Mouse (Mus musculus): ENCODE results near the gene Atp5j2.

Gene Atp5j2

GRCm38 (mm10) chr5:145201321-145201991 is 9.6 kb upstream of the Atp5j2 start, which contains the start of gene Zkscan14:
Zkscan14 (minus strand) TSS chr5:145201868.
- peak; percentile 91 for DNase-seq (ENCODE audit: low spot score)

- no peak for DNase-seq (ENCODE audit: low spot score)
These were observed 8.5 kb upstream of the Atp5j2 start for GRCm38 (mm10) chr5:145200387-145200786.

- peak; percentile 92 for DNase-seq (ENCODE audit: low spot score)
These were observed 725 bp downstream of the Atp5j2 start for GRCm38 (mm10) chr5:145190875-145191798.

DNA sequence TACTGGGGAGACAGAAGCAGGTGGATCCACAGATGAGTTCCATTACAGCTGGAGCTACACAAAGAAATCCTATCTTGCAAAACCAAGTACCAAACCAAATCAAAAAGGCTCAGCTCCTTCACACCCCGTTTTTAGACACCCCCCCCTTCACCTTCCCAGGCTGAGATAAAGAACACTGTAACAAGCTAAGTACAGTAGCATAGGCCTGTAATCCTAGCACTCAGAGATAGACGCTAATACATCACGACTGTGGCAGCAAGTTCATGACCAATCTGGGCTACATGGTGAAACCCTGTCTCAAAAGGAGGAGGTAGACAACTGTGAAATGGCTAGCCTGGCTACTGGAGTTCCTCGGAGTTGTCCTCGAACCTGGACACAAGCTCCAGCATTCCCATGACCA is 1.5 kb downstream of the Atp5j2 start:
- no peak for DNase-seq (ENCODE audit: low spot score)

- DNase-seq (ENCODE audit: low spot score), result no peak
These were observed 2.4 kb downstream of the Atp5j2 start for GRCm38 (mm10) chr5:145189416-145189815.

- DNase-seq (ENCODE audit: low spot score), result no peak
These were observed 6.6 kb downstream of the Atp5j2 start for GRCm38 (mm10) chr5:145185244-145185643.

- DNase-seq (ENCODE audit: low spot score), result no peak
These were observed 13.3 kb downstream of the Atp5j2 start for GRCm38 (mm10) chr5:145178461-145178980.

DNA sequence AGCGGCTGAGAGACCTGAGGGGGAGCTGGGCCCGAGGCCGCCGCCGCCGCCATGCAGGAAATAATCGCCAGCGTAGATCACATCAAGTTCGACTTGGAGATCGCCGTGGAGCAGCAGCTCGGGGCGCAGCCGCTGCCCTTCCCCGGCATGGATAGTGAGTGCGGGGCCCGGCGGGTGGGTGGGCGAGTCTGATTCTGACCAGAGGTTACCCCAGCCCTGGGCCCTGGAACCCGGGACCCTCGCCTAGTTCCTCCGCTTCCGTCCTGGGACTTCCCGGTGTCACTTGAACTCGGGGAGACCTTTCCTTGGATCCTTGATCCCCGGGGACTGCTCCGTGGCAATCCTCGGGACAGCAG is 24.6 kb downstream of the Atp5j2 start:
- no peak for DNase-seq (ENCODE audit: low spot score)

- peak; percentile 100 for DNase-seq (ENCODE audit: low spot score)
These were observed 25.1 kb downstream of the Atp5j2 start, which contains the start of the genes Ptcd1 and Cpsf4 for GRCm38 (mm10) chr5:145166536-145167305. Ptcd1 (minus strand) TSS chr5:145167108. Cpsf4 (plus strand) TSS chr5:145167213.

DNA sequence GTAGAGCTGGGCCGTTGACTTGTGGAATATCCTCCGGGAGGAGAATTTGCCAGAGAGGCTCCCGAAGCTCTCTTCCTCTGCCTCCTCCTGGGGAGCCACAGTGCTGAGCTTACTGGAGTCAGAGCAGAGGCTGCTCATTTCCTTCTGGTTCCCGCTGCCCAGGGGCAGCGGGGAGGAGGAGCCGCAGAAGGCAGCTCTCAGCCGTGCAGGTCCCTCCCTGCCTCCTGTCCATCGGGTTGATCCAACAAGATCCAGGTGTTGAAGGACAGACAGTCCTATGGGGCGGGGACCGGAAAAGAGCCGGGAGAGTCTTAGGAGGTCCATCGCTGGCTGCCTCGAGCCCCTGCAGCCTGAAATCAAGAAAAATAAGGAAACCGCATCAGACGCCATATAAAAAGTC is 26.7 kb downstream of the Atp5j2 start:
- no peak for DNase-seq (ENCODE audit: low spot score)

DNA sequence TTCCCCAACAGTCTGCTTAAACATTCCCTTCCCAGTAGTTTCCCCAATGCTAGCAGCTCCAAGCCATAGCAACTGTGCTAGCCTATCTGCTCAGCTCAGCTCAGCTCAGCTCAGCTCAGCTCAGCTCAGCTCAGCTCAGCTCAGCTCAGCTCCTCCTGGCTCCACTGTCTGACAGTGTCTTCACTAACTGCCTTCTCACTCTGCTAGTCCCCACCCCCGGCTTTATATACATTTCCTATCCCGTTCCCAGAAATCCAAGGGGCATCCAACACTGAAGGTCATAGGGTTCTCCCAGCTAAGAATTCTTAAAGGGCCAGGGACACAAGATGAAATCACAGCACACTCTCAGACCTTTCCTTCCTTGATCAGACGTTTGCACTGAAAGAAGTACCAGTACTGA is 27.2 kb downstream of the Atp5j2 start:
- no peak for DNase-seq (ENCODE audit: low spot score)

DNA sequence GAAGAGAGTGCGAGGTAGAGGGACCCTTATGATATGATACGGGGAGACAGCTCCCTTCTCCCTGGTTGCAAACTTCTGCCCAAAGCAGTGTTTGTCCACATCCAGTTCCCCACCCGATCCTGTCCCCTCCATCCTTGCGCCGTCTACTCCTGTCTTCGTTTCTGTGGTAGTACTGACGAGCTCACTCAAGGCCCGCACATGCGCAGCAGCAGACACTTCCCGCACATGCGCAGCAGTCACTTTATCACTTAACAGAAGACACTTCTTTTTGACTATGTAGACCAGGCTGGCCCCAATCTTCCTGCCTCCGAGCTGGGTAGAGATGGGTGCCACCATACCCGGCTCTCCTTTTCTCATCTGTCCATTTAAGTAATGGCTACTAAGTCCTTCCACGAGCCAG is 30.5 kb downstream of the Atp5j2 start:
- no peak for DNase-seq (ENCODE audit: low spot score)

DNA sequence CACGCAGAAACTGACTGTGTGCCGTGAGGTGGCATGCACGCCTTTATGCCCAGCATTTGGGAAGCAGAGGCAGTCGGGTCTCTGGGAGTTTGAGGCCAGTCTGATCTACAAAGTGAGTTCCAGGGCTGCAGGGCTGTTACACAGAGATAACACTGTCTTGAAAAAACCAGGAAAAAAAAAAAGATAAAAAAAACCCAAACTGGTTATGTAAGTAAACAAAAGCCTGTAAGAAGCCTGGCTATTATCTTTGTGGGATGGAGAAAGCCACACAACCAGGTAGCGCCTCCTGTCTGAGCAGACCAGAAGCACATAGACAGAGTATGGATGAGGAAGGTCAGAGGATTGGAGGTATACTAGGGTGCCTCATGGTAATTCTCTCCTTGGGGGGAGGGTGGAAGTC is 39.2 kb downstream of the Atp5j2 start:
- no peak for DNase-seq (ENCODE audit: low spot score)

- no peak for DNase-seq (ENCODE audit: low spot score)
These were observed 42.6 kb downstream of the Atp5j2 start for GRCm38 (mm10) chr5:145149294-145149693.

- DNase-seq (ENCODE audit: low spot score), result no peak
These were observed 44.1 kb downstream of the Atp5j2 start for GRCm38 (mm10) chr5:145147748-145148147.

GRCm38 (mm10) chr5:145140611-145141010 is 51.3 kb downstream of the Atp5j2 start:
- no peak for DNase-seq (ENCODE audit: low spot score)

DNA sequence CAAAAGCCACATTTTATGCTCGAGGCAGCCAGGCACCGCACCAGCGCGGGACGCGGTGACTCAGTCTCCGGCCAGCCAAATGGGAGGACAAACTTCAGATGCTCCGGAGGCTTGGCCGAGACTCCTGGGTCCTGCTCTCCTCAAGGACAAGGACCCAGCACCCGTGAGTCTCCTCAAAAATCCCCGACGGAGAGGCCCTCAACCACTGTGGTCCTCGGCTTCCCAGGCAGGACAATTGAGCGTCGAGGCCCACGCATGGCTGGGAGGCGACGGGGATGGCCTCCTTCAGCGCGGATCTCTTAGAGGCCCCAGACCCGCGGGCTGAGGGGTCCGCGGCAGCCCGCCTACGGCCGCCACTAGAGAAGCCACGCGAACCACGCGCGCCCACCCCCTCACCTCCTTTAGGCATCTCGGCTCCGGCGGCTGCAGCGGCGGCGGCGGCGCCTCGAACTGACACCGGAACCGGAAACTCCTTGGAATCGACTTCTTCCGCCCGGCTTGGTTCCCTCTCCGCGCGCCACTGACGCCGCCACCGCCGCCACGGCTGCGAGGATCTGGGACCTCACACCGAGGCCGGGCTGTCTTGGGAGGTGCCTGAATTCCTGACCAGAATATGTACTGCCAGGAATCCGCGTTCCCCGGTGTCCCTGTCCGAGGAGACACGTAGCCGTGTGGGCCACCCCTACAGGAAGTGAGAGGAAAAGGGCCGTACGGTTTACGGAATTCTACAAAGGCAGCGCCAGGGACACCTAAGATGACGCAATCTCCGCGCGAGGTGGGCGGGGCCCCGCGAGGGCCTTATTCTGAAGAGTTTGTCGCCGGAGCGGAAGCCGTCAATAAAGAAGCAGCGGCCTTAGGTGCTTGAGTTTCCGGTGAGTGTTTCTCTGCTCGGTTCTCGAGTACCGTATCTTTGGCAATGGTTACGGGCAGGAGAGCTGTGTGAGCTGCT is 52.0 kb downstream of the Atp5j2 start, which contains the start of the genes Pdap1 and Bud31:
TSS of gene Pdap1 (minus strand) at position 668 of the 949 bp plus-strand sequence.
TSS of gene Bud31 (plus strand) at position 792 of the 949 bp plus-strand sequence.
- peak; percentile 97 for DNase-seq (ENCODE audit: low spot score)

GRCm38 (mm10) chr5:145138836-145139235 is 53.0 kb downstream of the Atp5j2 start:
- DNase-seq (ENCODE audit: low spot score), result peak; percentile 35
